Mouse (Mus musculus) midbrain, embryonic 11.5 days (tissue): ENCODE data around the gene Tas2r102. TPM values are rescaled to one million over a fixed set of nuclear protein-coding genes. Genes with fewer than 3 reads are reported as not detected.

ENCODE experiments used
- ATAC-seq: fragments of 200-750 bp; cut with Nextera tagmentation; 2 replicates; pipeline ENCODE4 v1.8.0; 2017; ENCODE audit warnings: moderate TSS enrichment, moderate library complexity; ENCODE audit not compliant: low FRiP score
- DNase-seq: peaks from one replicate; pipeline ENCODE4 v3.0.0; 2015; ENCODE audit warnings: low spot score; ENCODE audit errors: missing footprints
- H3K27ac ChIP-seq: fragments of 300-500 bp; sonication (generic); 2 replicates; pipeline ENCODE4 v1.5.1; 2014; ENCODE audit warnings: low read depth, low read length
- H3K27me3 ChIP-seq: fragments of 300-500 bp; sonication (generic); 2 replicates; pipeline ENCODE4 v1.6.1; 2014; ENCODE audit warnings: mild to moderate bottlenecking, low read length, moderate library complexity, mixed read lengths; ENCODE audit not compliant: control insufficient read depth, insufficient read depth
- H3K36me3 ChIP-seq: fragments of 300-500 bp; sonication (generic); 2 replicates; pipeline ENCODE4 v1.6.1; 2014; ENCODE audit warnings: mild to moderate bottlenecking, low read length, moderate library complexity, mixed read lengths; ENCODE audit not compliant: control insufficient read depth, insufficient read depth
- H3K4me1 ChIP-seq: fragments of 300-500 bp; sonication (generic); 2 replicates; pipeline ENCODE4 v1.6.1; 2014; ENCODE audit warnings: low read length; ENCODE audit not compliant: control insufficient read depth, insufficient read depth
- H3K4me2 ChIP-seq: fragments of 300-500 bp; sonication (generic); 2 replicates; pipeline ENCODE4 v1.6.1; 2014; ENCODE audit warnings: mild to moderate bottlenecking, moderate library complexity
- H3K4me3 ChIP-seq: fragments of 300-500 bp; sonication (generic); 2 replicates; pipeline ENCODE4 v1.5.1; 2014; ENCODE audit warnings: low read depth, low read length
- H3K9ac ChIP-seq: fragments of 300-500 bp; sonication (generic); 2 replicates; pipeline ENCODE4 v1.6.1; 2014; ENCODE audit warnings: low read length
- H3K9me3 ChIP-seq: fragments of 300-500 bp; sonication (generic); 2 replicates; pipeline ENCODE4 v1.6.1; 2016; ENCODE audit warnings: low read length; ENCODE audit not compliant: control insufficient read depth
- WGBS: fragments of 180-500 bp; shearing (Covaris S2); extraction: QIAGEN DNeasy Blood & Tissue Kit; methylation state at CpG from one replicate; pipeline ENCODE4 v1.1.7; 2014; 5-methylcytosine and 5-hydroxymethylcytosine counted together
- polyA plus RNA-seq: library from polyadenylated mRNA; unstranded; fragments of >200 nt; fragmentation: Nextera tagmentation; extraction: Ambion mirVana; gene quantifications from 2 replicates; pipeline ENCODE4 v1.2.1, GENCODE M21; 2014

Tas2r102 gene
- not detected in 2 replicates for polyA plus RNA-seq

- Histone ChIP-seq H3K27me3 (no peaks in the 10 kb centered on the region), H3K4me3 (no peak within 1 kb of the TSS), H3K4me1 (no peaks in the 10 kb centered on the region), H3K36me3 (no peaks in the 10 kb centered on the region), H3K9me3 (no peaks in the 10 kb centered on the region), H3K9ac (no peak within 1 kb of the TSS), H3K27ac (no peak within 1 kb of the TSS), H3K4me2 (no peak within 1 kb of the TSS)
- ATAC-seq: no peak
- DNase-seq: peak; percentile 21
- 86% methylated on average over 2 of the region's 2 CpGs for WGBS
These were observed at the start of gene Tas2r102 for GRCm38 (mm10) chr6:132761831-132762230. TSS of gene Tas2r102 (plus strand) at chr6:132762131.

- no peaks in the 10 kb centered on the region for H3K27me3 ChIP-seq
- DNase-seq (no peak), ATAC-seq (no peak)
- no peaks in the 10 kb centered on the region for H3K4me1 ChIP-seq
- H3K4me2 ChIP-seq: no peak within 1 kb of the TSS
- H3K9me3 ChIP-seq: no peaks in the 10 kb centered on the region
- H3K27ac ChIP-seq: no peak within 1 kb of the TSS
- no peak within 1 kb of the TSS for H3K9ac ChIP-seq
- 81% methylated on average over 2 of the region's 2 CpGs for WGBS
- no peak within 1 kb of the TSS for H3K4me3 ChIP-seq
- H3K36me3 ChIP-seq: no peaks in the 10 kb centered on the region
These were observed 24.0 kb upstream of the Tas2r102 start, which contains the start of gene Tas2r115 for GRCm38 (mm10) chr6:132737935-132738334. TSS of gene Tas2r115 (minus strand) at chr6:132738035.

GRCm38 (mm10) chr6:132750206-132750605 is 11.7 kb upstream of the Tas2r102 start:
- no peaks in the 10 kb centered on the region for H3K27me3 ChIP-seq
- WGBS: 97% methylated on average over 2 of the region's 2 CpGs
- ATAC-seq: no peak

GRCm38 (mm10) chr6:132754430-132754829 is 7.5 kb upstream of the Tas2r102 start, which contains the start of gene Tas2r124:
TSS of gene Tas2r124 (plus strand) at chr6:132754730.
- 86% methylated on average over 1 of the region's 1 CpGs for WGBS
- Histone ChIP-seq H3K9ac (no peak within 1 kb of the TSS), H3K4me1 (no peaks in the 10 kb centered on the region), H3K4me2 (no peak within 1 kb of the TSS), H3K27ac (no peak within 1 kb of the TSS), H3K36me3 (no peaks in the 10 kb centered on the region), H3K4me3 (no peak within 1 kb of the TSS), H3K9me3 (no peaks in the 10 kb centered on the region), H3K27me3 (no peaks in the 10 kb centered on the region)
- DNase-seq (no peak), ATAC-seq (no peak)

More at GRCm38 (mm10) chr6:132750206-132750605, 11.7 kb upstream of the Tas2r102 start:
- DNase-seq: no peak
- no peak overlapping the region for H3K9ac ChIP-seq
- H3K4me3 ChIP-seq: no peak overlapping the region
- H3K4me1 ChIP-seq: no peaks in the 10 kb centered on the region
- H3K36me3 ChIP-seq: no peaks in the 10 kb centered on the region
- no peak overlapping the region for H3K27ac ChIP-seq
- no peaks in the 10 kb centered on the region for H3K9me3 ChIP-seq
- no peak overlapping the region for H3K4me2 ChIP-seq

- no peak for DNase-seq
These were observed 16.1 kb downstream of the Tas2r102 start, which contains the start of gene Tas2r136 for GRCm38 (mm10) chr6:132778062-132778461. TSS of gene Tas2r136 (minus strand) at chr6:132778162.

GRCm38 (mm10) chr6:132795393-132795792 is 33.5 kb downstream of the Tas2r102 start:
- WGBS: 52% methylated on average over 1 of the region's 1 CpGs
- H3K4me2 ChIP-seq: no peak overlapping the region
- H3K9ac ChIP-seq: no peak overlapping the region
- peaks cover 3% of the 10 kb centered on the region; the same call in 1 of the 2 replicates for H3K9me3 ChIP-seq
- no peaks in the 10 kb centered on the region for H3K27me3 ChIP-seq
- H3K4me1 ChIP-seq: no peaks in the 10 kb centered on the region
- DNase-seq (peak; percentile 77), ATAC-seq (no peak)
- no peak overlapping the region for H3K27ac ChIP-seq
- H3K36me3 ChIP-seq: no peaks in the 10 kb centered on the region
- no peak overlapping the region for H3K4me3 ChIP-seq

More at GRCm38 (mm10) chr6:132778062-132778461, 16.1 kb downstream of the Tas2r102 start, which contains the start of gene Tas2r136:
- no peak within 1 kb of the TSS for H3K27ac ChIP-seq
- H3K27me3 ChIP-seq: no peaks in the 10 kb centered on the region
- no peaks in the 10 kb centered on the region for H3K9me3 ChIP-seq
- no peak within 1 kb of the TSS for H3K9ac ChIP-seq
- H3K36me3 ChIP-seq: no peaks in the 10 kb centered on the region
- no peaks in the 10 kb centered on the region for H3K4me1 ChIP-seq
- H3K4me2 ChIP-seq: no peak within 1 kb of the TSS
- ATAC-seq: no peak
- H3K4me3 ChIP-seq: no peak within 1 kb of the TSS

- 80% methylated on average over 1 of the region's 1 CpGs for WGBS
- Histone ChIP-seq H3K9me3 (no peaks in the 10 kb centered on the region), H3K9ac (no peak within 1 kb of the TSS), H3K27ac (no peak within 1 kb of the TSS), H3K4me2 (no peak within 1 kb of the TSS), H3K4me3 (no peak within 1 kb of the TSS), H3K4me1 (no peaks in the 10 kb centered on the region), H3K36me3 (no peaks in the 10 kb centered on the region), H3K27me3 (no peaks in the 10 kb centered on the region)
- ATAC-seq: no peak
- DNase-seq: no peak
These were observed 40.6 kb downstream of the Tas2r102 start, which contains the start of gene Tas2r117 for GRCm38 (mm10) chr6:132802518-132802917. TSS of gene Tas2r117 (plus strand) at chr6:132802818.

Other genes starting within 250 kb of the Tas2r102 start
- gene Prh1, start 192.3 kb upstream of the Tas2r102 start, polyA plus RNA-seq: not detected in 2 replicates
- gene Prp2, start 166.2 kb upstream of the Tas2r102 start, polyA plus RNA-seq: not detected in 2 replicates
- gene A630073D07Rik, start 110.6 kb upstream of the Tas2r102 start, polyA plus RNA-seq: not detected in 2 replicates
- not detected in 2 replicates for gene Tas2r120, start 105.2 kb upstream of the Tas2r102 start, polyA plus RNA-seq
- gene Tas2r121, start 61.1 kb upstream of the Tas2r102 start, polyA plus RNA-seq: not detected in 2 replicates
- not detected in 2 replicates for gene Tas2r122, start 50.2 kb upstream of the Tas2r102 start, polyA plus RNA-seq
- not detected in 2 replicates for gene Tas2r115, start 24.1 kb upstream of the Tas2r102 start, polyA plus RNA-seq
- not detected in 2 replicates for gene Tas2r124, start 7.4 kb upstream of the Tas2r102 start, polyA plus RNA-seq
- not detected in 2 replicates for gene Tas2r136, start 16.0 kb downstream of the Tas2r102 start, polyA plus RNA-seq
- gene Tas2r117, start 40.7 kb downstream of the Tas2r102 start, polyA plus RNA-seq: not detected in 2 replicates
- not detected in 2 replicates for gene Tas2r123, start 85.0 kb downstream of the Tas2r102 start, polyA plus RNA-seq
- not detected in 2 replicates for gene Tas2r116, start 93.3 kb downstream of the Tas2r102 start, polyA plus RNA-seq
- gene Tas2r110, start 105.9 kb downstream of the Tas2r102 start, polyA plus RNA-seq: not detected in 2 replicates
- not detected in 2 replicates for gene Tas2r113, start 130.9 kb downstream of the Tas2r102 start, polyA plus RNA-seq
- gene Tas2r125, start 147.5 kb downstream of the Tas2r102 start, polyA plus RNA-seq: not detected in 2 replicates
- not detected in 2 replicates for gene Tas2r129, start 189.0 kb downstream of the Tas2r102 start, polyA plus RNA-seq
- not detected in 2 replicates for gene Tas2r131, start 195.8 kb downstream of the Tas2r102 start, polyA plus RNA-seq
- not detected in 2 replicates for gene Tas2r109, start 218.8 kb downstream of the Tas2r102 start, polyA plus RNA-seq